Mouse (Mus musculus) small intestine, adult 2 months (tissue): ENCODE measurements around the gene BC024978. TPM values are rescaled to one million over a fixed set of nuclear protein-coding genes. Genes with fewer than 3 reads are reported as not detected.
A peak's percentile ranks its signal among the peaks of the same experiment; 100 is the strongest.

ENCODE experiments used
- H3K27ac ChIP-seq: fragments of 200-500 bp; 2 replicates; pipeline ENCODE4 v1.5.1; 2012; ENCODE audit warnings: low read depth, low read length, control low read depth, inconsistent platforms; ENCODE audit not compliant: insufficient read depth
- H3K27me3 ChIP-seq: fragments of 200-500 bp; 2 replicates; pipeline ENCODE4 v1.6.1; 2012; ENCODE audit warnings: mild to moderate bottlenecking, moderate library complexity, low read length, inconsistent platforms; ENCODE audit not compliant: control insufficient read depth, insufficient read depth
- H3K36me3 ChIP-seq: fragments of 200-500 bp; 2 replicates; pipeline ENCODE4 v1.6.1; 2012; ENCODE audit warnings: mild to moderate bottlenecking, low read length, control low read depth, inconsistent platforms; ENCODE audit not compliant: control insufficient read depth, insufficient read depth
- H3K4me1 ChIP-seq: fragments of 200-500 bp; 2 replicates; pipeline ENCODE4 v1.6.1; 2012; ENCODE audit warnings: low read length, inconsistent platforms, mixed read lengths; ENCODE audit not compliant: control insufficient read depth, insufficient read depth, insufficient read length
- H3K4me3 ChIP-seq: fragments of 200-500 bp; 2 replicates; pipeline ENCODE4 v1.5.1; 2012; ENCODE audit warnings: low read depth, mild to moderate bottlenecking, control low read depth, inconsistent platforms, low read length, moderate library complexity
- CTCF ChIP-seq: fragments of 200-500 bp; IDR thresholded peaks from 2 replicates; pipeline ENCODE4 v1.5.1; 2012; ENCODE audit warnings: low read depth, mild to moderate bottlenecking, control low read depth, inconsistent platforms, low read length, moderate library complexity, mixed read lengths; ENCODE audit not compliant: insufficient replicate concordance, insufficient read length; ENCODE audit errors: extremely low read depth
- POLR2A ChIP-seq: fragments of 200-500 bp; IDR thresholded peaks from 2 replicates; pipeline ENCODE4 v1.6.1; 2012; ENCODE audit warnings: low read depth, mild to moderate bottlenecking, control low read depth, inconsistent platforms, low read length, moderate library complexity
- WGBS: fragments of 180-500 bp; shearing (Covaris S2); methylation state at CpG from one replicate; pipeline ENCODE4 v1.1.7; 2018; 5-methylcytosine and 5-hydroxymethylcytosine counted together
- polyA plus RNA-seq: library from polyadenylated mRNA; depleted of rRNA; stranded (reverse); fragments of >200 nt; gene quantifications from 2 replicates; pipeline ENCODE4 v1.2.3, GENCODE M21; 2012

BC024978 gene
- polyA plus RNA-seq, 1 experiment = 9.5 TPM

GRCm38 (mm10) chr7:27166229-27166613, 29.4 kb upstream of the BC024978 start:
- peaks cover 28% of the 10 kb centered on the region for H3K4me1 ChIP-seq
- H3K27me3 ChIP-seq = no peaks in the 10 kb centered on the region
- peak overlapping the region; percentile 93 for H3K27ac ChIP-seq
- 0% methylated on average over 43 of the region's 43 CpGs for WGBS
- peak overlapping the region; percentile 81 for H3K4me3 ChIP-seq
- no peak for TF ChIP-seq CTCF
- peak; percentile 50; the same call in 1 of the 2 replicates for TF ChIP-seq POLR2A
- H3K36me3 ChIP-seq = peaks cover 4% of the 10 kb centered on the region; the same call in 1 of the 2 replicates

- peaks cover 5% of the 10 kb centered on the region for H3K36me3 ChIP-seq
- peak within 1 kb of the TSS; percentile 81 for H3K4me3 ChIP-seq
- TF ChIP-seq POLR2A (no peak; the same call in 1 of the 2 replicates), CTCF (no peak)
- WGBS = 1% methylated on average over 61 of the region's 61 CpGs
- peaks cover 28% of the 10 kb centered on the region for H3K4me1 ChIP-seq
- peak within 1 kb of the TSS; percentile 95 for H3K27ac ChIP-seq
- H3K27me3 ChIP-seq = no peaks in the 10 kb centered on the region
Measured at GRCm38 (mm10) chr7:27166614-27167474, 28.7 kb upstream of the BC024978 start, which contains the start of gene Egln2. Egln2 (minus strand) TSS chr7:27166802.

- WGBS = 64% methylated on average over 11 of the region's 11 CpGs
- peak overlapping the region; percentile 95 for H3K27ac ChIP-seq
- TF ChIP-seq CTCF (no peak), POLR2A (no peak)
Measured at GRCm38 (mm10) chr7:27167475-27168094, 28.0 kb upstream of the BC024978 start.

GRCm38 (mm10) chr7:27168371-27168770, 27.2 kb upstream of the BC024978 start:
- peaks cover 17% of the 10 kb centered on the region for H3K36me3 ChIP-seq
- H3K27ac ChIP-seq = peak overlapping the region; percentile 95; the same call in 1 of the 2 replicates
- WGBS = 88% methylated on average over 5 of the region's 5 CpGs
- H3K4me3 ChIP-seq = no peak overlapping the region
- H3K27me3 ChIP-seq = no peaks in the 10 kb centered on the region
- TF ChIP-seq POLR2A (no peak), CTCF (no peak)
- peaks cover 22% of the 10 kb centered on the region for H3K4me1 ChIP-seq

More at GRCm38 (mm10) chr7:27167475-27168094, 28.0 kb upstream of the BC024978 start:
- peaks cover 10% of the 10 kb centered on the region for H3K36me3 ChIP-seq
- H3K27me3 ChIP-seq = no peaks in the 10 kb centered on the region
- peak overlapping the region; percentile 81 for H3K4me3 ChIP-seq
- H3K4me1 ChIP-seq = peaks cover 28% of the 10 kb centered on the region

- no peaks in the 10 kb centered on the region for H3K27me3 ChIP-seq
- WGBS = 86% methylated on average over 3 of the region's 3 CpGs
- no peak overlapping the region for H3K4me3 ChIP-seq
- TF ChIP-seq CTCF (no peak), POLR2A (no peak)
- peaks cover 6% of the 10 kb centered on the region; the same call in 1 of the 2 replicates for H3K4me1 ChIP-seq
- peaks cover 31% of the 10 kb centered on the region for H3K36me3 ChIP-seq
- no peak overlapping the region for H3K27ac ChIP-seq
Measured at GRCm38 (mm10) chr7:27170981-27171380, 24.6 kb upstream of the BC024978 start.

- Histone ChIP-seq H3K27ac (no peak overlapping the region), H3K4me1 (peaks cover 8% of the 10 kb centered on the region; the same call in 1 of the 2 replicates), H3K4me3 (no peak overlapping the region), H3K27me3 (no peaks in the 10 kb centered on the region), H3K36me3 (peaks cover 31% of the 10 kb centered on the region)
- TF ChIP-seq CTCF = no peak
- no peak for TF ChIP-seq POLR2A
- 91% methylated on average over 15 of the region's 15 CpGs for WGBS
Measured at GRCm38 (mm10) chr7:27174496-27174895, 21.1 kb upstream of the BC024978 start.

- H3K36me3 ChIP-seq = peaks cover 31% of the 10 kb centered on the region
- no peak overlapping the region for H3K4me3 ChIP-seq
- H3K27me3 ChIP-seq = no peaks in the 10 kb centered on the region
- peaks cover 12% of the 10 kb centered on the region; the same call in 1 of the 2 replicates for H3K4me1 ChIP-seq
- 88% methylated on average over 7 of the region's 7 CpGs for WGBS
- TF ChIP-seq POLR2A = no peak
- TF ChIP-seq CTCF = no peak
- no peak overlapping the region for H3K27ac ChIP-seq
Measured at GRCm38 (mm10) chr7:27174896-27175295, 20.7 kb upstream of the BC024978 start.
